Mouse (Mus musculus) MEL (cell line): Measurements from ENCODE around the gene Tsga10ip. TPM values are rescaled to one million over a fixed set of nuclear protein-coding genes. Genes with fewer than 3 reads are reported as not detected.

ENCODE experiments used
- DNase-seq: peaks from one replicate; pipeline ENCODE4 v3.0.0; 2011; ENCODE audit warnings: low read depth, low spot score
- H3K27ac ChIP-seq: 2 replicates; pipeline ENCODE4 v1.5.1; 2012; ENCODE audit warnings: low read depth, mild to moderate bottlenecking, control low read depth, low read length, moderate library complexity; ENCODE audit not compliant: control insufficient read depth
- H3K27me3 ChIP-seq, 2 experiments: fragments of 150-350 bp in 1 of 2; sonication (generic) in 1 of 2; 2 replicates each; pipeline ENCODE4 v1.6.1; 2012; ENCODE audit warnings: low read length in 2 of 2, mild to moderate bottlenecking in 2 of 2, improper control_type of control experiment in 1 of 2, moderate library complexity in 1 of 2; ENCODE audit not compliant: insufficient read depth in 2 of 2, control insufficient read depth in 1 of 2
- H3K36me3 ChIP-seq, 2 experiments: 2 replicates each; pipeline ENCODE4 v1.6.1; 2012 to 2014; ENCODE audit warnings: low read length in 2 of 2, improper control_type of control experiment in 1 of 2, inconsistent platforms in 1 of 2, mild to moderate bottlenecking in 1 of 2; ENCODE audit not compliant: insufficient read depth in 2 of 2, control insufficient read depth in 1 of 2
- H3K4me1 ChIP-seq, 2 experiments: fragments of 150-350 bp in 1 of 2; sonication (generic) in 1 of 2; 2 replicates each; pipeline ENCODE4 v1.6.1; 2012; ENCODE audit warnings: low read length in 2 of 2, improper control_type of control experiment in 1 of 2, mild to moderate bottlenecking in 1 of 2; ENCODE audit not compliant: insufficient read depth in 2 of 2, control insufficient read depth in 1 of 2
- H3K4me3 ChIP-seq, 2 experiments: fragments of 150-350 bp in 1 of 2; sonication (generic) in 1 of 2; 2 replicates each; pipeline ENCODE4 v1.5.1; 2012; ENCODE audit warnings: low read depth in 2 of 2, low read length in 2 of 2, mild to moderate bottlenecking in 2 of 2, moderate library complexity in 2 of 2, control low read depth in 1 of 2, improper control_type of control experiment in 1 of 2; ENCODE audit not compliant: control insufficient read depth in 1 of 2, insufficient read depth in 1 of 2
- H3K79me2 ChIP-seq: 2 replicates; pipeline ENCODE4 v1.6.1; 2012; ENCODE audit warnings: mild to moderate bottlenecking, low read length, moderate library complexity; ENCODE audit not compliant: control insufficient read depth, poor library complexity, insufficient read depth
- H3K9ac ChIP-seq: 2 replicates; pipeline ENCODE4 v1.6.1; 2012; ENCODE audit warnings: low read depth, mild to moderate bottlenecking, control low read depth, low read length, moderate library complexity; ENCODE audit not compliant: control insufficient read depth, poor library complexity, severe bottlenecking
- H3K9me3 ChIP-seq: fragments of 150-350 bp; sonication (generic); replicated peaks from 2 replicates; pipeline ENCODE4 v1.6.1; 2012; ENCODE audit warnings: mild to moderate bottlenecking, low read length, improper control_type of control experiment, moderate library complexity; ENCODE audit not compliant: insufficient read depth
- BHLHE40 ChIP-seq: IDR thresholded peaks from 2 replicates; pipeline ENCODE4 v1.6.1; 2012; ENCODE audit warnings: low read depth, mild to moderate bottlenecking, inconsistent platforms, low read length, improper control_type of control experiment, borderline replicate concordance
- CTCF ChIP-seq, 3 experiments: IDR thresholded peaks in 2 of 3; conservative IDR thresholded peaks in 1 of 3; 2 replicates each; pipeline ENCODE4 v1.5.1; 2011 to 2012; ENCODE audit warnings: low read length in 3 of 3, low read depth in 2 of 3, mild to moderate bottlenecking in 2 of 3, improper control_type of control experiment in 1 of 3, inconsistent platforms in 1 of 3, mixed read lengths in 1 of 3, moderate library complexity in 1 of 3; ENCODE audit not compliant: control insufficient read depth in 1 of 3, insufficient read depth in 1 of 3, poor library complexity in 1 of 3, severe bottlenecking in 1 of 3
- EP300 ChIP-seq, 2 experiments: IDR thresholded peaks; 2 replicates each; pipeline ENCODE4 v1.6.1; 2011; ENCODE audit warnings: improper control_type of control experiment in 2 of 2, low read length in 2 of 2, low read depth in 1 of 2, mild to moderate bottlenecking in 1 of 2
- ETS1 ChIP-seq: IDR thresholded peaks from 2 replicates; pipeline ENCODE4 v1.6.1; 2012; ENCODE audit warnings: low read depth, mild to moderate bottlenecking, inconsistent platforms, low read length, improper control_type of control experiment, moderate library complexity
- GABPA ChIP-seq: IDR thresholded peaks from 2 replicates; pipeline ENCODE4 v1.6.1; 2012; ENCODE audit warnings: low read depth, mild to moderate bottlenecking, inconsistent platforms, low read length, improper control_type of control experiment, moderate library complexity
- GATA1 ChIP-seq: IDR thresholded peaks from 2 replicates; pipeline ENCODE4 v1.6.1; 2011; ENCODE audit warnings: low read depth, low read length, improper control_type of control experiment
- JUND ChIP-seq: IDR thresholded peaks from 2 replicates; pipeline ENCODE4 v1.6.1; 2011; ENCODE audit warnings: low read depth, mild to moderate bottlenecking, improper control_type of control experiment, low read length
- MAZ ChIP-seq: IDR thresholded peaks from 2 replicates; pipeline ENCODE4 v1.6.1; 2012; ENCODE audit warnings: low read depth, mild to moderate bottlenecking, inconsistent platforms, low read length, improper control_type of control experiment
- MYB ChIP-seq: IDR thresholded peaks from 2 replicates; pipeline ENCODE4 v1.6.1; 2011; ENCODE audit warnings: mild to moderate bottlenecking, low read depth, low read length, improper control_type of control experiment
- MYC ChIP-seq: IDR thresholded peaks from 2 replicates; pipeline ENCODE4 v1.6.1; 2011; ENCODE audit warnings: low read depth, mild to moderate bottlenecking, low read length, improper control_type of control experiment, moderate library complexity
- NELFE ChIP-seq: IDR thresholded peaks from 2 replicates; pipeline ENCODE4 v1.6.1; 2011; ENCODE audit warnings: low read depth, low read length, improper control_type of control experiment
- NRF1 ChIP-seq: IDR thresholded peaks from 2 replicates; pipeline ENCODE4 v1.6.1; 2014; ENCODE audit warnings: low read depth, mild to moderate bottlenecking, inconsistent platforms, low read length, improper control_type of control experiment, moderate library complexity; ENCODE audit not compliant: poor library complexity, insufficient read depth, severe bottlenecking
- POLR2AphosphoS2 ChIP-seq: IDR thresholded peaks from 2 replicates; pipeline ENCODE4 v1.6.1; 2011; ENCODE audit warnings: low read length, improper control_type of control experiment
- POLR2AphosphoS5 ChIP-seq: IDR thresholded peaks from 2 replicates; pipeline ENCODE4 v1.6.1; 2012; ENCODE audit warnings: low read depth, borderline replicate concordance, mild to moderate bottlenecking, inconsistent platforms, low read length, moderate library complexity, mixed read lengths
- RCOR1 ChIP-seq: IDR thresholded peaks from 2 replicates; pipeline ENCODE4 v1.6.1; 2012; ENCODE audit warnings: low read depth, mild to moderate bottlenecking, inconsistent platforms, low read length, improper control_type of control experiment
- SIN3A ChIP-seq: IDR thresholded peaks from 2 replicates; pipeline ENCODE4 v1.6.1; 2012; ENCODE audit warnings: low read length, improper control_type of control experiment, inconsistent platforms
- TAL1 ChIP-seq: IDR thresholded peaks from 2 replicates; pipeline ENCODE4 v1.6.1; 2012; ENCODE audit warnings: mild to moderate bottlenecking, inconsistent platforms, low read length, moderate library complexity, mixed read lengths
- UBTF ChIP-seq: IDR thresholded peaks from 2 replicates; pipeline ENCODE4 v1.6.1; 2012; ENCODE audit warnings: low read depth, mild to moderate bottlenecking, inconsistent platforms, low read length, improper control_type of control experiment, moderate library complexity, borderline replicate concordance; ENCODE audit not compliant: insufficient read depth
- ZC3H11A ChIP-seq: IDR thresholded peaks from 2 replicates; pipeline ENCODE4 v1.6.1; 2012; ENCODE audit warnings: low read depth, mild to moderate bottlenecking, inconsistent platforms, low read length, improper control_type of control experiment
- ZKSCAN1 ChIP-seq: IDR thresholded peaks from 2 replicates; pipeline ENCODE4 v1.6.1; 2012; ENCODE audit warnings: low read depth, mild to moderate bottlenecking, inconsistent platforms, low read length, improper control_type of control experiment, moderate library complexity
- ZMIZ1 ChIP-seq: IDR thresholded peaks from 2 replicates; pipeline ENCODE4 v1.6.1; 2012; ENCODE audit warnings: low read depth, mild to moderate bottlenecking, inconsistent platforms, low read length, improper control_type of control experiment, moderate library complexity
- polyA plus RNA-seq, 2 experiments: library from polyadenylated mRNA; stranded (reverse) in 1 of 2; unstranded in 1 of 2; fragments of >175 nt in 1 of 2; fragments of >200 nt in 1 of 2; gene quantifications; 2 replicates each; pipeline versions ENCODE4 v1.2.1 to v1.2.4; 2012; ENCODE audit warnings: low replicate concordance in 2 of 2, low read depth in 1 of 2; ENCODE audit not compliant: insufficient read length in 2 of 2, insufficient read depth in 1 of 2, missing spikeins in 1 of 2
- total RNA-seq: library from RNA; depleted of rRNA; stranded (reverse); fragments of 300-350 nt; gene quantifications from 2 replicates; pipeline ENCODE4 v1.2.3, GENCODE M21; 2012

Gene Tsga10ip
- total and polyA plus RNA-seq, 3 experiments, result 0.54 to 4.5 TPM; not detected in 1

DNA sequence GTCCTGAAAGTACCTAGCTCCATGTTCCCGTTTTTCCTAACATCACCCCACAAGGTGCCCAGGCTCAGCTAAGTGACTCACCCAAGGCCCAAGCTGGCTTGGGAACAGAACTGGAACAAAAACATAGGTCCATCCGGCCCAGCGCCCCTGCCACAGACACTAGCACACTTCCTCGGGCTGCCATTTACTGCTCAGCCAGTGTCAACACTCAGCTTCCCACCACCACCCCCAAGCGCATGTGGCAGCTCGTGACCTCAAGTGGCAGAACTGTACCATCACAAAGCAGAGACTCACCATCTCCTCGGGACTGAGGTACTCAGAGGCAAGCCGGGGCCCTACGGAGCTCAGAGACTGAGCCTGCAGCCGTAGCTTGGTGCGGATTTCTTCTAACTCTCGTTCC lies 19.0 kb downstream of the Tsga10ip start:
- H3K79me2 ChIP-seq, result peaks cover 26% of the 10 kb centered on the region

DNA sequence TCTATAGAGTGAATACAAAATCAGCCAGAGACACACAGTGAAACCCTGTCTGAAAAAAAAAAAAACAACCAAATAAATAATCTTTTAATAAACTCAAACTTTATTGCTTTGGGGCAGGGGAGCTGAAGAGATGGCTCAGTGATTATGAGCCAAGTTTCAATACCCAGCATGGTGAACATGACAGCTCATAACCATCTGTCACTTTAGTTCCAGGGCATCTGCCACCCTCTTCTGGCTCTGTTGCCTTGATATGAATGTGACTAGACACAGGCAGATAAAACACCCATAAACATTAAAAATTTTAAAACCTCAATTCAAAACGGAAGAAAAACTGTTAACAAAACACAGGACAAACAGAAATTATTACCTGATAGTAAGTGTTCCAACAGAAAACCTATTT lies 24.9 kb downstream of the Tsga10ip start:
- TF ChIP-seq NELFE, result no peak
- TF ChIP-seq RCOR1, result no peak
- no peak for TF ChIP-seq NRF1
- TF ChIP-seq GABPA, result no peak
- no peak for TF ChIP-seq ZMIZ1
- no peak for TF ChIP-seq MAZ
- no peak for TF ChIP-seq CTCF (IDR thresholded peaks at IDR 0.05 in 2 of 3, conservative IDR thresholded peaks at IDR 0.05 in 1 of 3; ENCODE audit: control insufficient read depth in 1 of 3, insufficient read depth in 1 of 3, low read depth in 2 of 3, low read length in 3 of 3, poor library complexity in 1 of 3, severe bottlenecking in 1 of 3)
- TF ChIP-seq, all 39 proteins: peak for 0
- H3K4me3 ChIP-seq, result no peak overlapping the region
- no peaks in the 10 kb centered on the region for H3K79me2 ChIP-seq
- no peaks in the 10 kb centered on the region for H3K27me3 ChIP-seq
- H3K9ac ChIP-seq, result no peak overlapping the region
- no peaks in the 10 kb centered on the region; a peak in 1 of 4 replicates for H3K36me3 ChIP-seq
- no peak overlapping the region for H3K27ac ChIP-seq
- H3K9me3 ChIP-seq, result no peaks in the 10 kb centered on the region
- DNase-seq, result no peak
- no peaks in the 10 kb centered on the region for H3K4me1 ChIP-seq

More for the DNA sequence above, 19.0 kb downstream of the Tsga10ip start:
- Histone ChIP-seq H3K36me3 (peaks cover 0 to 6% of the 10 kb centered on the region in 2 experiments; a peak in 3 of 4 replicates), H3K27me3 (no peaks in the 10 kb centered on the region), H3K4me3 (no peak overlapping the region), H3K9me3 (no peaks in the 10 kb centered on the region), H3K27ac (no peak overlapping the region), H3K4me1 (peaks cover 3 to 12% of the 10 kb centered on the region in 2 experiments; a peak in 3 of 4 replicates), H3K9ac (no peak overlapping the region)
- TF ChIP-seq ZC3H11A, result no peak
- TF ChIP-seq GATA1, result no peak
- TF ChIP-seq RCOR1, result no peak
- TF ChIP-seq MYB, result no peak
- TF ChIP-seq JUND, result no peak
- TF ChIP-seq SIN3A, result no peak
- DNase-seq, result no peak

DNA sequence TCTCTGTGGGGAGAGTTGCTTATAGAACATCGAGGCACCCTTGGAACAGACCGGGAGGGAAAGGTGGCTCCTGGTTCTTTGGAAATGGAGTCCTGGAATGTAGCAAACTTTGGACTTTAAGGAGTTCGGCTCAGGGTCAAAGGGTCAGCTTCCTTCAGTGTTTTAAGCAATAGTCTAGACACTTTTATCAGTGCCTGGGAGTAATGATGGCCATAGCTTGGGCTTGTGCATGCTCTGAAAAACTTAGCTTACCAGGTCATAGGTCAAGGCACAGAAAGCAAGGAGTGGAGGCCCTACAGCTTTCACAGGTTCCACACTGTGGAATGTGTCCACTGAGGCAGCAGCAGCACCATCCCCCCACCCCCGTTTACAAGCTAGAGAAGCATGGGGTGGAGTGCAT lies 27.6 kb downstream of the Tsga10ip start:
- H3K4me3 ChIP-seq, result no peak overlapping the region
- no peak overlapping the region for H3K9ac ChIP-seq
- no peak overlapping the region for H3K27ac ChIP-seq
- TF ChIP-seq POLR2AphosphoS5 (no peak), POLR2AphosphoS2 (no peak), BHLHE40 (no peak), CTCF (IDR thresholded peaks at IDR 0.05 in 2 of 3, conservative IDR thresholded peaks at IDR 0.05 in 1 of 3; ENCODE audit: control insufficient read depth in 1 of 3, insufficient read depth in 1 of 3, low read depth in 2 of 3, low read length in 3 of 3, poor library complexity in 1 of 3, severe bottlenecking in 1 of 3) (no peak), MYC (no peak), ETS1 (no peak), MAZ (no peak), TAL1 (no peak), MYB (no peak), EP300 (IDR thresholded peaks at IDR 0.05; ENCODE audit: low read depth in 1 of 2, low read length in 2 of 2) (no peak), UBTF (no peak), ZKSCAN1 (no peak), SIN3A (no peak)
- TF ChIP-seq, all 39 proteins: peak for 0
- no peaks in the 10 kb centered on the region for H3K27me3 ChIP-seq
- DNase-seq, result no peak
- no peaks in the 10 kb centered on the region for H3K9me3 ChIP-seq
- no peaks in the 10 kb centered on the region; a peak in 1 of 4 replicates for H3K36me3 ChIP-seq
- no peaks in the 10 kb centered on the region for H3K79me2 ChIP-seq
- H3K4me1 ChIP-seq, result no peaks in the 10 kb centered on the region
